Mouse (Mus musculus) MN1 (cell line): Measurements from ENCODE around the gene Zfp383.
"Not testable (repeated sequence)": the region's sequence is repeated elsewhere in the genome, so short reads cannot be mapped to it uniquely, and the experiment has no call there.

Source experiments
- DNase-seq: peaks from one replicate; pipeline ENCODE4 v3.0.0-alpha.2; 2016; ENCODE audit warnings: low spot score

The Zfp383 gene

DNA sequence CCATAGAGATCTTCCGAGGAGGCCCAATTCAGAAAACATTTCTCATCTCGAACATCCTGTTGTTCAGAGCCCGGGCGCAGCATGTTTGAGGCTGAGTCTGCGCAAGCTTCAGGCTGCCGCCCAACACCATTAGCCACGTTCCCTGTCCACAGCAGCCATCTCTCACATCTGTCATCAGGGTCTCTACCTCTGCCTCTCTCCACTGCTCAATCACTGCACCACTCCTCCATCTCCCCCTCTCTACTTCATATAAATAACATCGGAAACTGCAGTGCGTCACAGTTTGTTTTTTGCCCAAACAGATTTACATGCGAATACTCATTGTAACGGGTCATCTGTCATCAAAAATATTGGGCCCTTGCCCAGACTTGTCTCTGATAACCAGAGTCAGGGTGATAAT, 33.0 kb downstream of the Zfp383 start:
- DNase-seq, result no peak

GRCm38 (mm10) chr7:29942740-29943139, 34.7 kb downstream of the Zfp383 start:
- DNase-seq, result no peak

- DNase-seq, result no peak
Measured at GRCm38 (mm10) chr7:29943720-29944119, 35.7 kb downstream of the Zfp383 start.

DNA sequence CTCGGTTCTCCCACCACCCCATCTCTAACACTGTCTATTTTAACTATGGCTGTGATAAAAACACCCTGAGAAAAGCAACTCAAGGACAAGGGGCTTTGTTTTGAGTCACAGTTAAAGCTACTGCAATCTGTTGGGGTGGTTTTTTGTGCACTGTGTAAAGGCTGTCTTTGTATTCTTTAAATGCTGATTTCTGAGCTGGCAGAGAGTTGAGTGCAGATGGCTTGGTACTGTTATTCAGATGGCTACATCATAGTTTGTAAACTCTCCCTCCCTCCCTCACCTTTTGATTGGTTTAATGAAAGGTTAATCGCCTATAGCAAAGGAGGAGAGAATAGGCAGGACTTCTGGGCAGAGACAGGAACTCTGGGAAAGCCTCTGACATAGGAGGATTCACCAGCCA, 36.2 kb downstream of the Zfp383 start:
- no peak for DNase-seq

GRCm38 (mm10) chr7:29953086-29953485, 45.1 kb downstream of the Zfp383 start:
- DNase-seq, result no peak

DNA sequence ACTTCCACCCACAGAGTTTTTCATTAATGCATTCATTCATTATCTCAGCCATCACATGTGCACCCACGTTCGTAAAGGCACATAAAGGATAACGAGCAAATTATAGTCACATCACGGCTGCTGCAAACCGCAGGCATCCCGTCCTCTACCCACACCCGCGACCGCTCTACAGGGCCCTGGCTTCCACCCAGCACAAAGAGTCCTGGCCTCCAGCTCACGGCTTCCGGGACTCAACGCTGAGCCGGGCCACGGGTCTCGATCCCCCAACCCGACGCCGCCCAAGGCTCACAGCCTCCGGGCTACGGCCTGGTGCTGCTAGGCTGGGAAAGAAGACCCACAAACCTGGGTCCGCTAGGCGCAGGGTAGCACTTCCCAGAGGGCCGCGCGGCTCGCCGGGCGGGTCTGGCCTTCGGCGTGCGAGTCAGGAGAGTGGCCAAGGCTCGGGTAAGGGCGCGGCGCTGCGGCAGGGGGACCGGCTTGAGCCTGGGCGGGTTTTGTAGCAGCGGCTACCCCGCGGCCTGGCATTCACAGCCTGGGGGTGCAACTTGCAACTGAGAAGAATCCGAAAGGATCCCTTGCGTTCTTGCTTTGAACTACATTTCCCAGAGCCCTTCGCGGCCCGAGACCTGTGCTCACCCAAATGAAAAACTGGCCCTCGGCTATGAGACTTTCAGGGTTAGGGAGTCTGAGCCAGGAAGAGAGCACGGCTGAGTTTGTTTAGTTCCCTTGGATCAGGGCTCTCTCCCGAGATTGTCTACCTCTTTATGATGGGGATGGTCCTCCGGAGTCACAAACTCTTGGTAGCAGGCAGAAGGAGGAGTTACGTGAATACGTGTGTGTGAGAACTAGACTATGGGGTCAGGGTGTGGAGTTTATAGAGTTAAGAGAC, 45.7 kb downstream of the Zfp383 start, which contains the start of gene Zfp74:
Gene Zfp74, minus strand, starts transcription at position 577 of the 889 bp plus-strand sequence.
- peak; percentile 89 for DNase-seq

- DNase-seq, result peak; percentile 44
Measured at GRCm38 (mm10) chr7:29954731-29955130, 46.7 kb downstream of the Zfp383 start.

GRCm38 (mm10) chr7:29956257-29956656, 48.2 kb downstream of the Zfp383 start:
- DNase-seq, result no peak

- no peak for DNase-seq
Measured at GRCm38 (mm10) chr7:29958125-29958724, 50.2 kb downstream of the Zfp383 start.

DNA sequence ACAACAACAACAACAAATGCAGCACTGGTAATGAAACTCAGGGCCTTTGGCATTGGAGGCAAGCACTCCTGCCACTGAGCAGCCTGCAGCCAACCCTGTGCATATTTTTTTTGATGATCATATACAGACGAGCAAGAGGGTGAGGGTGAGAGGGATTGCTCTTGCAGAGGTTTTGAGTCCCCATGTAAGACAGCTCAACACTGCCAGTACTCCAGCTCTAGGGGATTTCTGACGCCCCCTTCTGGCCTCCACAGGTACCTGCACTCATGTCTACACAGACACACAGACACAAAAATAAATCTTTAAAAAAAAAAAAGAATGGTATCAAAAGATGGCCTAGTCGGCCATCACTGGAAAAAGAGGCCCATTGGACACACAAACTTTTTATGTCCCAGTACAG, 51.0 kb downstream of the Zfp383 start:
- no peak for DNase-seq

DNA sequence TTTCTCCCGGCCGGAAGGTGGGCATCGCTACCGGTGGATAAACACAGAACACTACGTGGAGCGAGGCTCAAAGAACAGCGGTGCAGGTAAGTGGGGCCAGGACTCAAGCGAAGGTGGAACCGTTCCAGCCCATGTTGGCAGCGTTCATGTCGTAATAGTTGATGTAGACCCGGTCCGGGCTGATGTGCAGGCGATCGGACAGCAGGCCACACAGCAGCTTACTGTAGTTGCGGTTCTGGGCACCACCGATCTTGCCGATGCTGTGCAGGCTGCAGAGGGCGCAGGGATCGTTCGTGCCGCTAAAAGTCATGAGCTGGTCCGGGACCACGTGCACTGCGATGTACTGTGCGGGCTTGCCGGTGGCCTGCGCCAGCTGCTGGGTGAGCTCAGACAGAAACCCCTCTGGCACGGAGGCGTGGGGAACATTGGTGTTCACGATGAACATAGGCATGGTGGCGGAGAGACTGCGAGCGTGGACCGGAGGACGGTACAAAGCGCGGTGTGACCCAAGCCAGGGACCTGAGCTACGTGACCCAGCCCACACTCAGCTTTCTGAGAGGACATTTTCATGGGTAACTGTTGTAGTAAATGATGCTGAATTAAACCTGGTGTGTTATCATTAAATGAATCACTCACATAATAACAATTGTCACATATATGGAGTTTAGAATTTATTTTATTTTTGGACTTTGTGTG, 57.2 kb downstream of the Zfp383 start:
- not testable (repeated sequence) for DNase-seq
